Mouse (Mus musculus): ENCODE data around the gene Cytl1. TPM values are rescaled to one million over a fixed set of nuclear protein-coding genes. Genes with fewer than 3 reads are reported as not detected.

Gene Cytl1
- polyA plus RNA-seq, 1 experiment: not detected

DNA sequence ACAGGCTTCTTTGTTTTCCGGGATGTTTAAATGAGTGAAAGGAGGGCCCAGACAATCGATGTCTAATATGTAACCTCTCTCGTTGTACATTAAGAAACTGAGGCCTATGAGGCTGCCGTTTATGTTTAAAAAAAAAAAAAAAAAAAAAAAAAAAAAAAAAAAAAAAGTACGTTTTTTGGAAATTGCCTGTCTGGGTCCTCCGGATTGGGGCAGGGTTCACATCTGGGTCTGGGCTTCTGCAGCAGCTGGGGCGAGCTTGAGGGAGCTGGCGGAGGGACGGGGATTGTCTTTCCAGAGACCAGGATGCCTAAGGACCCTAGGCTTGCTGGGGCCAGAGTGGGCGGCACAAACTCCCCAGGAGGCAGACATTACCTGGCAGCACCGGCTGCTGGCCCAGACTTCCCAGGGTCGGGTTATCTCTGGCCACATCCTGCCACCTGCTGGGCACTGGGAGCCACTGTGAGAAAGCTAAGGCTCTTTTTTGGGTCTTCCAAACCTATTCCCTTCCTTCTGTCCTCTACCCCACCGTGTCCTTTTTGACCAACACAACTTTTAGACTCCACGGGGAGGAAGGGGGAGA, 17.8 kb upstream of the Cytl1 start:
- peaks cover 21% of the 10 kb centered on the region for H3K27me3 ChIP-seq (ENCODE audit: control insufficient read depth)
- H3K4me3 ChIP-seq (replicated peaks): no peak overlapping the region
- H3K4me1 ChIP-seq (ENCODE audit: control insufficient read depth): no peaks in the 10 kb centered on the region
- no peak for TF ChIP-seq GATA1 (IDR thresholded peaks at IDR 0.05; ENCODE audit: low read length)
- no peak for TF ChIP-seq TAL1 (IDR thresholded peaks at IDR 0.05; ENCODE audit: low read length)
- H3K36me3 ChIP-seq (ENCODE audit: control insufficient read depth): no peaks in the 10 kb centered on the region
- H3K9me3 ChIP-seq (ENCODE audit: control insufficient read depth, low read length): no peaks in the 10 kb centered on the region

DNA sequence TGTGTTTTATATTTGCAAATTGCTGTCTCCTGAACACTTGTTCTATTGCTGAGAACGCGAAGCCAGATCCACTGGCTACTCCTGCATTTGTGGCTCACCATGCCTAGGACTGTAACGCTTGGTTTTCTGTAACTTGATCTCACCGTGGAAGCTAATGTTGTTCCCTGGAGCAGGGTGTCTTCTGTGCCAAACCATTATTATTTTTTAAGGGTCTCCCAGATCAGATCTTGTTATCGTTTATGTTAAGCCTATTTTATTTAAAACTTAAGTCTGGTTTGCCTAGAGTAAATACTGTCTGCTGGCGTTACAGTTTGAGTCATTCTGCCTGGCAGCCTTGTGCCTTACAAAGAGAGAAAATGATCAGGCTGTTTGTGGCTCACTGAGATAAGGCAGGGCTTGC, 14.6 kb upstream of the Cytl1 start:
- Histone ChIP-seq H3K27me3 (ENCODE audit: control insufficient read depth) (peaks cover 20% of the 10 kb centered on the region), H3K9me3 (ENCODE audit: control insufficient read depth, low read length) (no peaks in the 10 kb centered on the region), H3K4me3 (replicated peaks) (no peak overlapping the region), H3K36me3 (ENCODE audit: control insufficient read depth) (no peaks in the 10 kb centered on the region), H3K4me1 (ENCODE audit: control insufficient read depth) (no peaks in the 10 kb centered on the region)
- no peak for TF ChIP-seq TAL1 (IDR thresholded peaks at IDR 0.05; ENCODE audit: low read length)
- TF ChIP-seq GATA1 (IDR thresholded peaks at IDR 0.05; ENCODE audit: low read length): no peak

DNA sequence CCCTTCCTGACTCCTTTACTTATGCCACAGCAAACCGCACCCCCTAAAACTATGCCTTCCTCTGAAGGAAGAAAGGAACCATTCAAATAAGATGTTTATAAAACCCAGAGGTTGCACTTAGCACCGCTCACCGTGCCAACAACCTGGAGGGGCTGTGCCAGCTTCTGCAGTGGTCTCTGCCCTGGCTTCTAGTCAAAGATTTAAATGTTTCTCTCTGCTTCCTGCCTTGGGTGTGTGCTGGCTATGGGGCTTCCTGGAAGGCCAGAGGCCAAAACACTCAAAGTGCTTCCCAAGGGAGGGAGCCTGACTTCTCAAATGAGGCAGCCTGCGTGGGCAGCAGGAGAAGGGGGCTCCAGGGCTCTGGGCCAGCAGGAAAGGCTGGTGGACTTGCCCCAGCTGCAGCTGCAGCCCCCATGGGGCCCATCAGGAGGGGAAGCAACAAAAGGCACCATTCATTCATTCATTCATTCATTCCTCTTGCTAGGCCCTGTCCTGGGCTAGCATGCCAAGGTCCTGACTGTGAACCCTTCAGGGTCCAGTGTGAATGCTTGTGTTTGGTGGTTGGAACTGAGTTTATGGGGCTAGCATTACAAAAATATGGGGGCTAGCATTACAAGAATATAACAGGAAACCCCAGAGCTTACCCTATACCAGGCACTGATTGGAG, 10.0 kb upstream of the Cytl1 start:
- no peaks in the 10 kb centered on the region for H3K27me3 ChIP-seq (ENCODE audit: control insufficient read depth)
- H3K9me3 ChIP-seq (ENCODE audit: control insufficient read depth, low read length): peaks cover 5% of the 10 kb centered on the region; the same call in 1 of the 2 replicates
- no peaks in the 10 kb centered on the region for H3K36me3 ChIP-seq (ENCODE audit: control insufficient read depth)
- no peaks in the 10 kb centered on the region for H3K4me1 ChIP-seq (ENCODE audit: control insufficient read depth)
- H3K4me3 ChIP-seq (replicated peaks): no peak overlapping the region
- TF ChIP-seq TAL1 (IDR thresholded peaks at IDR 0.05; ENCODE audit: low read length) (no peak), GATA1 (IDR thresholded peaks at IDR 0.05; ENCODE audit: low read length) (no peak)

GRCm38 (mm10) chr5:37730781-37731180, 4.5 kb upstream of the Cytl1 start:
- no peaks in the 10 kb centered on the region for H3K4me1 ChIP-seq (ENCODE audit: control insufficient read depth)
- no peaks in the 10 kb centered on the region for H3K36me3 ChIP-seq (ENCODE audit: control insufficient read depth)
- H3K9me3 ChIP-seq (ENCODE audit: control insufficient read depth, low read length): peaks cover 19% of the 10 kb centered on the region
- H3K27me3 ChIP-seq (ENCODE audit: control insufficient read depth): no peaks in the 10 kb centered on the region
- TF ChIP-seq GATA1 (IDR thresholded peaks at IDR 0.05; ENCODE audit: low read length): no peak
- no peak overlapping the region for H3K4me3 ChIP-seq (replicated peaks)

DNA sequence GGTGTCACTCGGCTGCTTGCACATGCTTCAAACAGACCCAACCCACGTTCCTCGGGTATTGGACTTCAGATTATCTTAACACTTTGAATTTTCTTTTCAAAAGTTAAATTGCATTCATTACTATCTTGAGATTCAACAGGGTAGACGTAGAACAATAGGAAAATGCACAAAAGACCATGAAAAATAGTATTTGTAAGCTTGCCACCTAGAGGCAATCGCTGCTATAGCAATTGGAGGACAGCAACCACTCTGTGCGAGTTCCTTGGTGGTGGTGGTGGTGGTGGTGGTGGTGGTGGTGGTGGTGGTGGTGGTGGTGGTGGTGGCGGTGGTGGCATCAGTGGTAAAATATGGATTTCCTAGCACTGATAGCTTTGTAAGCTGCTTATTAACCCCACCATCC, 894 bp downstream of the Cytl1 start:
- Histone ChIP-seq H3K36me3 (ENCODE audit: control insufficient read depth) (no peaks in the 10 kb centered on the region), H3K4me3 (replicated peaks) (no peak overlapping the region), H3K27me3 (ENCODE audit: control insufficient read depth) (no peaks in the 10 kb centered on the region), H3K4me1 (ENCODE audit: control insufficient read depth) (no peaks in the 10 kb centered on the region), H3K9me3 (ENCODE audit: control insufficient read depth, low read length) (peaks cover 11% of the 10 kb centered on the region)
- TF ChIP-seq TAL1 (IDR thresholded peaks at IDR 0.05; ENCODE audit: low read length) (no peak), GATA1 (IDR thresholded peaks at IDR 0.05; ENCODE audit: low read length) (no peak)

GRCm38 (mm10) chr5:37743889-37744707, 8.8 kb downstream of the Cytl1 start:
- H3K36me3 ChIP-seq (ENCODE audit: control insufficient read depth): no peaks in the 10 kb centered on the region
- no peak for TF ChIP-seq TAL1 (IDR thresholded peaks at IDR 0.05; ENCODE audit: low read length)
- TF ChIP-seq GATA1 (IDR thresholded peaks at IDR 0.05; ENCODE audit: low read length): no peak
- H3K4me1 ChIP-seq (ENCODE audit: control insufficient read depth): no peaks in the 10 kb centered on the region
- H3K27me3 ChIP-seq (ENCODE audit: control insufficient read depth): no peaks in the 10 kb centered on the region
- H3K9me3 ChIP-seq (ENCODE audit: control insufficient read depth, low read length): no peaks in the 10 kb centered on the region
- H3K4me3 ChIP-seq (replicated peaks): no peak overlapping the region

GRCm38 (mm10) chr5:37752027-37752967, 17.0 kb downstream of the Cytl1 start:
- Histone ChIP-seq H3K36me3 (ENCODE audit: control insufficient read depth) (no peaks in the 10 kb centered on the region), H3K27me3 (ENCODE audit: control insufficient read depth) (no peaks in the 10 kb centered on the region)
- TF ChIP-seq TAL1 (IDR thresholded peaks at IDR 0.05; ENCODE audit: low read length): no peak

DNA sequence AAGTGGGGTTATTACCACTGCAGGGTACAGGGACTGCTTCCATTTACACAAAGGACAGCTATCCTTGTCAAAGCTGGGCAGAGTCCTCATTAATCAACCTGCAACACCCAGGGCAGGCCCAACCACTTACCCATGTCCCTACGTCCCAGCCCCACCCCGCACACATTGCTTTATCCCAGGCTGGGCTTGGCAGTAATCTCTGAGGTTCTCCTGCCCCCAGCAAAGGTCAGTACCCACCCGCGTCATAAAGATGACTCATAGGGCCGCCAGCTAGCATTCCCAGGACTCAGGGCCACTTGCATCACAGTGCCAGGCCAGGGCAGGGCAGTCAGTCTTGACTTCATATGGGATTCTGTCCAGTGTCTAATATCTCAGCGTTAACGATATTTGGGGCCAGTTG, 18.0 kb downstream of the Cytl1 start:
- H3K4me3 ChIP-seq (replicated peaks): no peak overlapping the region
- no peak for TF ChIP-seq GATA1 (IDR thresholded peaks at IDR 0.05; ENCODE audit: low read length)
- TF ChIP-seq TAL1 (IDR thresholded peaks at IDR 0.05; ENCODE audit: low read length): no peak
- peaks cover 6% of the 10 kb centered on the region; the same call in 1 of the 2 replicates for H3K4me1 ChIP-seq (ENCODE audit: control insufficient read depth)
- H3K27me3 ChIP-seq (ENCODE audit: control insufficient read depth): no peaks in the 10 kb centered on the region
- H3K9me3 ChIP-seq (ENCODE audit: control insufficient read depth, low read length): no peaks in the 10 kb centered on the region
- no peaks in the 10 kb centered on the region for H3K36me3 ChIP-seq (ENCODE audit: control insufficient read depth)

More at GRCm38 (mm10) chr5:37752027-37752967, 17.0 kb downstream of the Cytl1 start:
- H3K4me1 ChIP-seq (ENCODE audit: control insufficient read depth): peaks cover 6% of the 10 kb centered on the region; the same call in 1 of the 2 replicates
- H3K9me3 ChIP-seq (ENCODE audit: control insufficient read depth, low read length): no peaks in the 10 kb centered on the region
- no peak overlapping the region for H3K4me3 ChIP-seq (replicated peaks)

Data from erythroblast, embryonic 14.5 days (primary cell).